Mouse (Mus musculus) layer of hippocampus, adult 18-20 months (tissue): ENCODE data around the gene Mmp8. TPM values are rescaled to one million over a fixed set of nuclear protein-coding genes. Genes with fewer than 3 reads are reported as not detected.

Source experiments
- DNase-seq, 2 experiments: peaks; one replicate each; pipeline ENCODE4 v3.0.0; 2022; ENCODE audit warnings: low spot score in 2 of 2
- long read RNA-seq: library from polyadenylated mRNA; stranded (forward); transcript quantifications from one replicate; pipeline ENCODE4 v2.0.0, GENCODE M21; 2021
- total RNA-seq, 2 experiments: library from RNA; stranded (reverse); gene quantifications; 2 replicates each; pipeline ENCODE4 v1.2.3; 2021

Gene Mmp8
- total RNA-seq, result not detected
- long read RNA-seq, result 0 reads

DNA sequence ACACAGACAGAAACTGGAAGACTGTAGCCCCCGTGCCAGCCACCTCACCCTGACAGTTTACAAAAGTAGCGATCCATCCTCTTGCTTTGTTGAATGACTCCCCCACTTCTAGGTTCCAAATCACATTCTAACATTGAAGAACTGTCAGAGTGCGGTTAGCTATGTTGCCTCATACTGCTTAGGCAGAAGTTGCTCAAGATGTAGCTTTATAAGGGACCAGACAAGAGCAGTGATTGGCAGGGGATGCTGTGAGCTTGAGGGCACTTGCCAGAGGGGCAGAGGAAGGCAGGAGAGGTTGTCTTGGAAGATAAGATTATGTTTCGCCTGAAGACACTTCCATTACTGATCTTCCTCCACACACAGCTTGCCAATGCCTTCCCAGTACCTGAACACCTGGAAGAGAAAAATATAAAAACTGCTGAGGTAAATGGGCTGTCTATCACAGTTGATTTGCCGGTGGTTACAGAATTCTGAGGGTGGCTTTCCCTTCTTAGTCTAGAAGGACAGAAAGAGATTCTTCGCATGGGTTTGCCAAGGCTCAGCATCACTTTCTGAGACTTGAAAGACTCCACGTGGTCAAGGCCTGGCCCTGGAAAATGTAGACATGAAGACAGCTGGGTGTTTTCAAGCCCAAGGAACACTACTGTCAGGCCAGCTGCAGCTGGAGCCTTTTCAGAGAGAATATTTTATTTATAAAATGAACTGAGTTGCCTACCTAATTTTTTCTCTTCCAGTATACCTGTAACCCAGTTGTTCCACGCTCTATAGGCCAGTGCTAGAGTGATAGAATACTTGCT is at the start of gene Mmp8:
Gene Mmp8 (plus strand): TSS at position 236 of the 797 bp plus-strand sequence.
- no peak for DNase-seq

DNA sequence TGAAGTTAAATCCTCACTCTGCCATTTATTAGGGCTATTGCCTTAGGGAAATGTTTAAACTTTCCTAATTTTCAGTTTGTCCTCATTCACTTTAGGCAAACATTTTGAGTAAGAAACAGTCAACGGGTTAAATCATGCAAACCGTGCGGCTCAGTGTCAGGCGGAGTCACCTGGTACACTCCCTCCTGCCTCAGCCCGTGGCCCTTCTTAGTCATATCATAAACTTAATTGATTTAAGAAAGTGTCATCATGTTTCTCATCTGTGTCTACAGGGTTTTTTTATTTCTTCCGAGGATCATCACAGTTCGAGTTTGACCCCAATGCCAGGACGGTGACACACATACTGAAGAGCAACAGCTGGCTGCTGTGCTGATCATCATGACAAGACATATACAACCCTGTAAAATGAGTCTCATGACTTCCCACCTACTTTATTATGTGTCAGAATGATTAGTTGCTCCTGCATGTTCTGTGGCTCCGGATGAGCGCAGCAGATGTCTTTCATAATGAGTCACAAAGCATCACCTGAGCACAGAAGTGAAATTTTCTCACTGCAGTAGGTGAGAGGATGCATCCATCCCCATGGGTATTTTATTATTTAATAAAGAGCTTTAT is 48.5 kb upstream of the Mmp8 start:
- DNase-seq, result no peak

DNA sequence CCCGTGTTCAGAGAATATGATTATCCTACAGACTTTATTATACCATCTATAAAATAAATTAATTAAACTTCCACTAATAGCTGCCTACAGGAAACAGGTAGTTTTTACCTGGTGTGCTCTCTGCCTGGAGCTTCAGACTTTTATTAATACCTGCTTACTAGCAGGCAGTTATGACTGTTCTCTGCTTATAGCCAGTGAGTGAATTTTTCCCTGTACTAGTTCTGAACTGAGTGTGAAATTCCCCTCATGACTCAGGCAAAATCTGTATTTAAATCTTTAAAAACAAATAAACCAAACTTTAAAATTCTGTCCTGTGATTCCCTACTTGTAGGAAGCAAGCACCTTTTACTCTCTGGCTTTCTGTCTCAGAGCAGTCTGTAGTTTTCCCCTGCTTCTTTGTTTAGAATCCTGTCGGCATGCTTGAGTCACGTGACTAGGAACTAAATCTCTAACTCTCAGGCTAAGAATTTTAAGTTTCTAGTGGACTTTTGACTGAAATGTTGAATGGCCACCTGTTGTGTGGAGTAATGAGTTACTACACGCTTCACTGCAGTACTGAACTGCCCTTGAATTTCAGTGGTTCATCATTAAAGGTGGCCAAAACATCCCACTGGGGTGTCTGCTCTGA is 40.2 kb upstream of the Mmp8 start:
- no peak for DNase-seq

DNA sequence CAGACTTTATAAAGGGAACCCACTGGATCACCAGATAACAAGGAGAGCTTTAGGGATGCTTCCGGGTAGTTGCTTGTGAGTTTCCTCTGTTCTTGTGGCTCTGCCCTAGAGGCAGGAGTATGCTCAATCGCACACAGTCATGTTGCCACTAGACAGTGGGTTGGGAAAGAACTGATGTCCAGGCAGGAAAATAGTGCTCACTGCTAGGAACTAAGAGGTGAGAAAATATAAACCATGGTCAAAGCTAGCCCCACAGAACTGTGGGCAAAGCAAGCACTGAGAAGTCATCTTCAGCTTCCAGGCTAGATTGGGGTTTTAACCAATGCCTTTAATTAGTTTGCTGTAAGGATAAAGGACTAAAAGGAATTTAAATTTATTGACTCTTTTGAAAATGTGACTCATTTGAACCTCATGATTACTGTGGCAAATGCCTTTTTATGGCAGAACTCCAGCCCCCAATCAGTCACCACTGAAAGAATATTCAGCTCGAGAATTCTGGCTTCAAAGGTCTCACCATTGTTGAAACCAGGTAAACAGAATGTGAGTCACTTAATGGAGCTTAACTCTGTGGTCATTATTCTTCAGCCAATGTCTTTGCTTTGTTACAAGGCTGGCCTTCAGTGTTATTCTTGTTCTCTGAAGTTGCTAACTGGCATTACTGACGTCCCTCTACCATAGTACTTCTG is 31.9 kb upstream of the Mmp8 start:
- DNase-seq, result no peak

DNA sequence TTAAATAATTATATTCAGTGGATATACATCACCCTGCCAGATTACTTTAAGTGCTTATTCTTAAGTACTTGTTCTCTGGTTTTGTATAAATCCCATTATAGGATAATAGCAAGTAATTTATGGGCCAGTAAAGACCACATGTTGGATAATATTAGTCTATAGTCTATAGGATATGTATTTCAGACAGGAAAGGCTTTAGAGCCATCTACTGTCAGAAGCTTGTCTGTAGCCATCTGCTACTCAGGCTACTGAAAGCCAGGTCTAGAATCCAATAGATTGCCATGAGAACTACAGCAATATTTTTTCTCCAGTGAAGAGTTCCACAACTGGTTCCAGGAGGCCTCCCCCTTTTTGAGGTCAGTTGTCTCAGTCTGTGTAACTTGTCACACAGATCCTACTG is 15.5 kb upstream of the Mmp8 start:
- no peak for DNase-seq

DNA sequence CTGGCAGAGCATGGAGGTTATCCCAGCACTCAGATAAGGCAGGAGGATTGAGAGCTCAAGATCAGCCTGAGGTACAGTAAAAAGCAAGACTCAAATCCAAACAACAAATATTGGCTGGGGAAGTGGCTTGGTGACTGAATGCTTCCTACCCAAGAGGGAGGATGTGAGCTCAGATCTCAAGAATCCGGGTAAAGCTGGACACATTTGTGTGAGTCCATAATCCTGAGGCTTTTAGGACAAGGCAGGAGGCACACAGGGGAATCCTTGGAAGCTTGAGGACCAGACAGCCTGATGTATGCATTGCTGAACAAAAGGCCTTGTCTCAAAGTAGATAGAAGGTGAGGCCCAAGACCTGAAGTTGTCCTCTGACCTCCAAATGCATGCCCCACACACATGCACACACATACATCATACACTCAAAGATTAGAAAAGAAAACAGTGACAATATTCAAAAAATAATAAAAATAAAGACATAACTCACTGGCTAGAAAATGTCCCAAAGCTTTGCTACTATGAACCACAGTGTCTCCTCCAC is 13.3 kb upstream of the Mmp8 start:
- DNase-seq, result no peak

DNA sequence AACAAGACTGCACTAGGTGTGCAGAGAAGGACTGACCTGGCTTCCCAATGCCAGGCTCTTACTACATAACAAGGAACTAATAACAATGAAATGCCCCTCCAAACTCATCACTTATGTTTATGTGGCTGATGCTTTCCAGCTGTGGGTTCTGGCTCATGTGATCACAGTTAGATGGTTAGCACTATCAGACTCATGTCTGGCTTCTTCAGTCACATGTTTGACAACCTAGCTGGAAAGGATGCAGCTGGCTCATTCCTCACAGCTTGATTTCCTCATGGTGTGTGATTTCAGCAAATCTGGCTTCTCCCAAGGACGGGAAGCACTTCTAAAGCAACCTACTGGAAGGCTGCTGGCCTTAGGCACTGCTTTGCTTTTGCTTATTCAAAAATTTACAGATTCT is 12.8 kb upstream of the Mmp8 start:
- DNase-seq, result no peak

DNA sequence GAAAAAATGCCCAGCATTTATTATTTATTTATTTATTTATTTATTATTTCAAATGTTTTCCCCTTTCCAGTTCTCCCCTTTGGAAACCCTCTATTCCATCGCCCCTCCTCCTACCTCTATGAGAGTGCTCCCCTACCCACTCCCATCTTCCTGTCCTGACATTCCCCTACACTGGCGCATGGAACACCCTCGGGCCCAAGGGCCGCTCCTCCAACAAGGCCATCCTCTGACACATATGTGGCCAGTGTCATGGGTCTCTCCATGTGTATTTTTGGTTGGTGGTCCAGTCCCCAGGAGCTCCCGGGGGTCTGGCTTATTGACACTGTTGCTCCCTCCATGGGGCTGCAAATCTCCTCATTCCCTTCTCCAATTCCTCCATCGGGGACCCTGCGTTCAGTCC is 12.3 kb upstream of the Mmp8 start:
- no peak for DNase-seq

DNA sequence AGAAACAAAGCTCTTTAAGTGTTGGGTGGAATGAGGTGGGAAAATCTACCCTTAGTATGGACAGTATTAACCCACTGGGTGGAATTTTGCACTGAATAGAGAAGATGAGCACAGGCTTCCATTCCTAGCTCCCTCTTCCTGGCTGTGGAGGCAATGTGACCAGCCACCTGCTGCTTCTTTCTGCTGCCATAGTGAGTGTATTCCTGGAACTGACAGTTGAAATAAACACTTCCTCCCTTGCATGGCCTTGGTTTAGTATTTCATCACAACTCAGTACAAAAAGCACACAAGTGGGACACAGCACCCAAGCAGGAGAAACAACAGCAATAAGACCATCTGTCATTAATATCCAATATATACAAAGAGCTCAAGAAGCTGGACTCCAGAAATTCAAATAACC is 6.3 kb upstream of the Mmp8 start:
- DNase-seq, result no peak

DNA sequence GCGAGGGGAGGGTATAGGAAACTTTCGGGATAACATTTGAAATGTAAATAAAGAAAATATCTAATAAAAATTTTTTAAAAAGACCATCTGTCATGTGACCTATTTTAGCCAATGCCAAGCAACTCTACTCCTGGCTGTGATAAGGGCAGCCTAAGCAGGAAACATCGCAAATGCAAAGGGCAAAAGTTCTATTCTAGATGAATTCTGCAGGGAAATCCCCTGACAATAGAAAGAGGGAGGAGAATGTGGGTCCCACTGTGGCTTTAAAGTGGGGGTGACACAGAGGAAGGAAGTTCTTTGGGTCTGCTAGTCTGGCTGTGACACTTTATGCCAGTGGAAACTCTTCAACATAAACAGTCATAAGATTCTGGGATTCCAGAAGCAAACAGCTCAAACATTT is 4.7 kb upstream of the Mmp8 start:
- DNase-seq, result no peak

DNA sequence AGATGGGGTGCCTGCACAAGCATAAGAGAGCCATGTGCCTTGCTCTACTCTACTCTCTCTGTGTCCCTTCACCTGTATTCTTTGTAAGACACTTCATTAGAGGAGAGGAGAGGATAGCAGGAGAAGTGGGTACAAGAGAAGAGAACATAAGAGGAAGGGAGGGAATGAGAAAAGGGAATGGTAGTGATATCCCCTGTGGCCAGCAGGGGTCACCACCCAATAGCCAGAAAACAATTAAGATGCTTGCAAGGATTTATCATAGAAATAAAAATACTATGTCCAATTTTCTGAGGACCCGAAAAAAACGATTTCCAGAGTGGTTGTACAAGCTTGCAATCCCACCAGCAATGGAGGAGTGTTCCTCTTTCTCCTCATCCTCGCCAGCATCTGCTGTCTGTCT is 3.9 kb upstream of the Mmp8 start:
- DNase-seq, result peak in 1 of 2 experiments; percentile 24

DNA sequence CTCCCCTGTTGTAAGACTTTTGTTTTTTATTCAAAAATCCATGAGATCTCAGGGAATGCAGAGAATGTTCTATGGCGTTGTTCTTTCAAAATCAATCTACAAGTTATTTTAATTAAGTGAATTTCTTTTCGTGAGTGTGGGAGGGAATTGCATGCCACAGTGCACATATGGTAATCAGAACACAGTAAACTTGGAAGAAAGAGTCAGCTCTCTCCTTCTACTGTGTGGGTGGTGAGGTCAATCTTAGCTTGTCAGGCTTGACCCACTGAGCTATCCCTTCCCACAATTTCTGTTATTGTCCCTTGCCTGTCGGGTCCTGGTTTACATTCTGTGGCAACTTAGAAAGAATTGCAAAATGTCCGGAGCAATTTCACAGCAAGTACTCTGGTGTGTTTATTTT is 1.8 kb downstream of the Mmp8 start:
- DNase-seq, result no peak

DNA sequence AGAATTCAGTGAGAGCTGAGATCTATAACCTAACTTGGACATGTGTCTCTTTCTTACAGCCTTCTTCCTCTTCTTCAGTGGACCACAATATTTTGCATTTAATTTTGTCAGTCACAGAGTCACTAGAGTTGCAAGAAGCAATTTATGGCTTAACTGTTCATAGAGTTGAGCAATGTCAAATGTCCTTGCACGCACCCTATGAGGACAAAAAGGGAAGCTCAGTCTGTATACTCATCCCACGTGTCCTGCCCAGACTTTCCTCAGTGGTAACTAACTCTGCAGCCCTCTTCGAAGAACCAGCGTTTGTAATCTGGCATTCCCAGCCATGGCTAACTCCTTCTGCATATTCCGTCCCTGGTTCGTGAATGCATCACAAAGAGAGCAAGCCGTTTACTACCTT is 9.1 kb downstream of the Mmp8 start:
- DNase-seq, result no peak

DNA sequence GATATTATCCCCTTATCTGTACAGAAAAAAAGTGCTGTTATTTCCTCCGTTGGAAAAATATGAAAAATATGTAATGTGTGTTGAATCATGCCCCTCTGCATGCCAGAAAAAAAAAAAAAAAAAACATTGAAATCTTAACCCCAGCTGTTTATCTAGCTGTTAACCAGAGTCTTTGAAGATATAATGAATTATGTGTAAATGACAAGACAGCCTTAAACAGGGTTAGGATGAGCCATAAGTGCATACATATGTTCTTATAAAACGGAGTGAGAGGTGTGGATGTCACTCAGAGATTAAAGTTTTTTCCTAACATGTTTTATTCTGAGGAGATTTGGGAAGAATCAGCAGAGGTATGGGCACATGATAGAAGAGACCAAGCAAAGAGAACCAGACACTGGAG is 9.7 kb downstream of the Mmp8 start:
- DNase-seq, result no peak

DNA sequence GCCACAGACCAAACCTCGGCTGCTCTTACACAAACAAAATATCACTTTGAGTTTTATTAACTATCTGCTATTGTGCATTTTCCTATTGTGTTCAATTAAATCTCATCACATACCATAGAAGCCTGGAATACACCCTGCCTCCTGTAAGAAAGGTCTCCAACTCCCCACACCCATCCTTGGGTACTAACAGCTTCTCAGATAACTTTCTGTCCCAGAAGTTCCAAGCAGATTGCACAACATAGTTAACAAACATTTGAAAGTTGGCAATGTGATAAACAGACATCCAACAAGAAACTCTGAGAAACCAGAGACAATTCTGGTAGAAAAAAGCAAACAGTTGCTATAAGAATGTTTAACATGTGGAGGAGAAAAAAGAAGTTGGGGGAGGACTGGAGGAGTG is 12.2 kb downstream of the Mmp8 start:
- DNase-seq, result no peak

DNA sequence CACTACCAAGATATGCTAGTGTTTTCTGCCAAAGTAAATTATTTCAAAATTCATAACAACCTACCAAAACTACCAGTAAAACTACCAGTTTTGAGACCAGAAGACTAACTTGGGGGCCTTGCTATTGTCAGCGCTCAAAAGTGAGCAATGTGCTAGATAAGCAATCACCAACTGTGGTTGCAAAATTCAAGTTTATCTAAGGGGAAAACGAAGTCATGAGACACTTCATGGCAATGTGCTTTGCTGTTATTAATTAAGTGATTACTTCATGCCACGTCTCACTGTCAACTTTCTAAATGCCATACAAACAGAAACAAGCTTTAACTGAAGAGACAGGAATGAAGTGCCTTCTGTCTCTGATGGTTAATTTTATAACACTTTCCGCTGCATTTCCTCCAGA is 12.9 kb downstream of the Mmp8 start, which contains the start of gene Mmp27:
Gene Mmp27 (plus strand): TSS at position 235 of the 400 bp plus-strand sequence.
- no peak for DNase-seq

DNA sequence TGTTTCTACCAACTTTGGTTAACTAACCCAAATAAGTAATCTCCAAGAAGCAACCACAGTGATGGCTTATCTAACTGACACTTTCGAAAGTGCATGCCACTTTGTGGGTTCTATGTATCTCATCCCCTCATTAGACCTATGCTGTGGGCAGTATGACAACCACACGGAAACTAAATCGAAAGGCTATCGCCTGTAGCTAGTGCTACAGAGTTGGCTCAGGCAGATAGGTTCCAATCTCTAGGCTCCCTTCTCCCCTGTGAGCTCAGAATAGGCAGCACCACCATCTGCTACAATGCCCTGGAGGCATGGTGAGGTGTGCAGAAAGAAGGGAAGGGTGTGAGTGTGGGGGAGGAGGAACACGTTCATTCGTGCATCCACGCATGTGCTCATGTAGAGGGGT is 13.9 kb downstream of the Mmp8 start:
- DNase-seq, result no peak

DNA sequence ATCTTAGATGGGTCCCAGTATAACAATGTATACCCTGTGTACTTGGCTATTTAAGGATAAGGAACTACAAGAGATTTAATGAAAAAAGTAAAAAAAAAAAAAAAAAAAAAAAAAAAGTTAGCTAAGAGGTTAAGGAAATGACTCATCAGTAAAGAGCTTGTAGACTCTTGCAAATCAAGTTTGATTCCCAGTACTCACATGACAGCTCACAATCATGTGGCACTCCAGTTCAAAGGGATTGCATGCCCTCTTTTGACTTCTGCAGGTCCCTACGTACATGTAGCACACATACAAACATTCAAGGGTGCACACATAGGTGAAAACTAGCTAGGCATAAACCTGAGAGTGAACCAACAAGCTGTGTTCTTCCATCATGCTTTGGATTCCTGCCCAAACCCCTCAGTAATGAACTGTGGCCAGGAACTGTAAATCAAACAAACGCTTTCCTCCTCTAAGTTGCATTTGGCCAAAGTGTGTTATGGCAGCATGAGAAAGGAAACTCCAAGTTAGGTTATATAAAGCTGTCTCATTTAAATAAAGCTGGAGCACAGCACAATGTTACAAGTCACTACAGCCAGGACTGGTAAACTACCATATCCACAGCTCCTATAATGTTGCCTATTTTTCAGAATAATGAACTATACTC is 14.5 kb downstream of the Mmp8 start:
- DNase-seq, result no peak

DNA sequence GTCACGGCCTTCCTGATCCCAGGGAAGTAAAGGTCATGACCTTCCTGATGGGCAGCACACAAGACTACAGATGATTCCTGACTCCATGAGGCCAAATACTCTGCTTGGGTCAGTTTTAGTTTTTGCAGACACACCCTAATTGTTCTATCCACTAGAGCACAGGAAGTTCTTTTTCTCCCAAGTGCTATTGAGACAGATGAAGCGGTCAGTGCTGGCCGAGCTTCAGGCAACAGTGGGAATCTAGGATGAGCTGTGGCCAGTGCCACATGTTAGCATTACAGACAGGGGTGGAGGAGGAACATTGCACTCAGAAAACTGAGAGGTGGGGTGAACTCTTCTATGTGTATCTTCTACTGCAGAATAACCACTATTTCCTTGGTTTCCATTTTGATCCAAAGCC is 17.3 kb downstream of the Mmp8 start:
- DNase-seq, result no peak

DNA sequence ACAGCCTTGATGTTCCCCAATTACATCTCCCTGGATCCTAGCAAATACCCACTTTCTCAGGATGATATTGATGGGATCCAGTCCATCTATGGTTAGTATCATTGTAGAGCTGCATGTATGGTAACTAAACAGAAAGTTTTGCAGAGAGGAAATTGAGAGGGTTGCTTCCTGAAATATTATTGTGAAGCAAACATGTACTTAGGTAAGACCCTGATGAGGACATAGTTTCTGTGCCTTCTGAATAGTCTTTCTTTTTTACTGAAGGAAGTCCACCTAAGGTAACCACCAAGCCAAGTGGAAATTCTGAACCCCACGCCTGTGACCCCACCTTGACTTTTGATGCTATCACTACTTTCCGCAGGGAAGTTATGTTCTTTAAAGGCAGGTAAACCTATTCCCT is 19.1 kb downstream of the Mmp8 start:
- no peak for DNase-seq

DNA sequence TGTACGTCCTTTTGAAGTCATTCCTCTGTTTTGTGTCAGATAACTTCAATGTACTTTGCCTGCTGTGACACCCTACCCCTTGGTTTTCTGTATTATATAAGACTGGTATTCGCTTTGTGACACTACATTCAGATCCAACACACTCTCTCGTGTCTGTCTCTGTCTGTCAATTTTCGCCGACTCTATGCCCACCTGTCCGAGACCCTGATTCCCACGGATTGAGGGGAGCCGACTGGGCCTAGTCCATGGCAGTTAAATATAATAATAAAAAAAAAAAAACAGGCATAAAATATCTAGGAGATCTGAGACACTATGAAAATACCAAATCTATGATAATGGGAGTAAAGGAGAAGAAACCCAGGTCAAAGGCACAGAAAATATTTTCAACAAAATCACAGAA is 31.8 kb downstream of the Mmp8 start:
- DNase-seq, result no peak
